Mouse (Mus musculus) urinary bladder, postnatal 36 days (tissue): ENCODE data around the gene Spata45.

Experiments
- DNase-seq, 2 experiments: peaks; one replicate each; pipeline ENCODE4 v3.0.0; 2022; ENCODE audit warnings: low spot score in 2 of 2, mixed read lengths in 1 of 2

Gene Spata45

DNA sequence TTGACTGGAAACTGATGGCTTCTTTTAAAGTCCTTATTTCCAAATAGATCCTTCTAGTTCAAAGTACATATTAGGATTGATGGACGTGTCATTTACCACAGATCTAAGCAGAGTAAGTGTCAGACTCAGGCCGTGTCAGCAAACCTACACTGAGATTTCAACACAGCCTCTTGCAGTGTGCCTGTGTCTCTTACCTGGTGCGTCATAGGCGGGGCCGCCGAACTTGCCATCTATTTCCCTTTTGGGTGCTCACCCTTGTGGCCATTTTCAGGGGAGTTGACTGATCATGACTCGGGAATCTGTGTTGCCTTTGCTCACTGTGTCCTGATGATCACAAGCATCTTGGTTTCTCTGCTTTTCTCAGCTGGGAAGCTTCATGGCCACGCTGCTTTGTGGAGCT lies 46.8 kb downstream of the Spata45 start:
- DNase-seq, result no peak

DNA sequence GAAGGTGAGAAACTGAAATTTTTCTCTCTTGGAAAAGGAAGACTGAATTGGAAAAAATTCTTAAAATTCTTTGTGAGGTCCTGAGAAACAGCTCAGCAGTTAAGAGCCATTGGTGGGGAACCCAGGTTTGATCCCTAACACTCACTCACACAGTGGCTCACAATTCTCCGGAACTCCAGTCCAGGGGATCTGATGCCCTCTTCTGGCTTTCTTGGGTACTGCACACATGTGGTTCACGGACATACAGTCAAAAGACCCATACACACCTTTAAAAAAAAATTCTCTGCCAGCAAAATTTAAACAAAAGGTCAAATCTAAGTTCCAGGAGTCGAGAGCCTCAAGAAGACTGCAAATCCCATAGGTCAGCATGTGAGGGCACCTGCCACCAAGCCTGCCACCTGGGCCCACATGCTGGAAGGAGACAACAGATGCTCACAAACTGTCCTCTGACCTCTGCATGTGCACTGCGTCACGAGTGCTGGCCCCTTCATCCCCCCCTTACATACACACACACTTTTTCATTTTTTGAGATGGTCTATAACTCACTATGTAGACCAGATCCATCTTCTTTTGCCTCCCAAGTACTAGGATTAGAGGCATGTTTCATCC lies 48.6 kb downstream of the Spata45 start:
- peak in 1 of 2 experiments; percentile 35 for DNase-seq

GRCm38 (mm10) chr1:191085597-191085996 lies 49.2 kb downstream of the Spata45 start:
- DNase-seq, result no peak

DNA sequence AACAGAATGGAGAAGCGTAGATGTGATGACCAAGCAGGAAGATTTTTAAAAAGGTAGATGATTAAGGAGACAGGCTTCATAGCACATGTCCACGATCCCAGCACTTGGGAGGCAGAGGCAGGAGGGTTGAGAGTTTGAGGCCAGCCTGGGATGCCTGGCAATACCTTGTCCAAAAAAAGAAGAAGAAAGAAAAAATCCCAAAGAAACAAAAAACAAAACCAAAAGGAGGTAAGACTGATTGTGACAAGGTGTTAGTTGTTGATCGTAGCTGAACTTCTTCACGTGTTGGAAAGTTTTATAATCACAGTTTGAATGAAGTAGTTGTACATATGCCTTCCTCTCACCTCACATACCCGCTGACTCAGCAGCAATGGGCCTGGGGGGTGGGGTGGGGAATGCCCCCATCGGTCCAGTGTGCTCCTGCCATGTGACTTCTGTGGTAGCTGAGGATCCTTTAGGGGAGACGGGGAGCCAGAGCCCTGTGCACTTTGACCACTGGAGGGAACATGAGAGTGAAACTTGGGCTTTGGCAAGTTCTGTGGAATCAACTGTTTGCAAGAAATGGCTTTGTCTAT lies 50.0 kb downstream of the Spata45 start:
- DNase-seq, result no peak

DNA sequence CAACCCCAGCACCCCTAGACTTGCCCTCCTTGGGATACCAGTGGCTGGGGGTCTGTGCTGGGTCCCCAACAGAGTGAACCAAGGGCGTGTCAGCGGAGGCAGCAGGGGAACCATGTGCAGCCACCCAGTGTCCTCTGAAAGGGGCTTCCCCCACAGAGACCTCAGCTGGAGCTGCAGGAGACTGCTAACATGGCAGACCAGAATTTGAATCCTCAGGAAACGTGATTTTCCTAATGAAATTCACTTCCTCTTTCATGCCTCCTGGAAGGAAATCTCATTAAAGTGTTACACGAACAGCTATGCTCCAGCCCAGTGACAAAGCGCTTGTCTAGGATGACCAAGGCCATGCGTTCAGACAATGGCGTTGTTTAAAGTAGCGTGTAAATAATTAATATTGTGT lies 50.5 kb downstream of the Spata45 start:
- DNase-seq, result no peak

GRCm38 (mm10) chr1:191087955-191088354 lies 51.5 kb downstream of the Spata45 start:
- no peak for DNase-seq

GRCm38 (mm10) chr1:191089355-191089754 lies 52.9 kb downstream of the Spata45 start:
- no peak for DNase-seq

DNA sequence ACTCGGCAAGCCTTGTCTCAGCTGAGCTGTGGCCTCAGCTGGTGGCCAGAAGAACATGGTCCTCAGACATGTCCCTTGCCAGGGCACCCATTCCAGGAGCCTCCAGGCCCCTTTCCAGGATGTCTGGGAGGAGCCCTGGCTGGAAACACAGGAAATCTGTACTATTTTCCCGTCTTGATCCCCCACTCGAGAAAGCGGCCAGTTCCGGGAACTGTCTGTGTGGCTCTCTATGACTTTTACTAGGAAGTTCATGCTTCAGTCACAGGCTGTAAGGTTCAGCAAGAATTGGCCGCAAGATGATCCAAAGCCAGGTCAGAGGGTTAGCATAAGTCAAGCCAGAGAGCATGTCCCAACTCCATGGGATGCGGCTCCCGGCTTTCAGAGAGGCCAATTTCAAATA lies 55.6 kb downstream of the Spata45 start:
- no peak for DNase-seq
